Mouse (Mus musculus): Measurements from ENCODE around the gene Slc27a1.

Gene Slc27a1

GRCm38 (mm10) chr8:71579476-71579875 is 10.8 kb downstream of the Slc27a1 start:
- in situ Hi-C loops (cut with MboI, MseI) = no loop called here

- in situ Hi-C loops (cut with MboI, MseI) = no loop called here
These were observed 11.5 kb downstream of the Slc27a1 start for GRCm38 (mm10) chr8:71580201-71580600.

- in situ Hi-C loops (cut with MboI, MseI) = no loop called here
These were observed 18.2 kb downstream of the Slc27a1 start for GRCm38 (mm10) chr8:71586891-71587290.

DNA sequence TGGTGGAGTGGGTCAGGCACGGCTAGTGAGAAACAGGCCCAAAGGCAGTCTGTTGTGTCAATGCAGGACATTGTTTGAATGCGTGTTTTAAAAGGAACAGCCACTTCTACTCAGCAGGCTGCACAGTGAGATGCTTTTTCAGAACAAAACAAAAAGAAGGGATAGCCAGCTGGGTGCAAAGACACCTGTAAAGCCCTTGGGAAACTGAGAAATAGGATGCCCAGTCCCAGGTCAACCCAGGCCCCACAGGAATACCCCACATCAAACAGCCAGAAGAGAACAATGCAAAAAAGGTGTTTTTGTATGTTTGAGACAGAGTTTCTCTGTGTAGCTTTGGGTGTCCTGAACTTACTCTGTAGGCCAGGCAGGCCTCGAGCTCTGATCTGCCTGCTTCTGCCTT is 20.1 kb downstream of the Slc27a1 start:
- in situ Hi-C loops (cut with MboI, MseI) = no loop called here

DNA sequence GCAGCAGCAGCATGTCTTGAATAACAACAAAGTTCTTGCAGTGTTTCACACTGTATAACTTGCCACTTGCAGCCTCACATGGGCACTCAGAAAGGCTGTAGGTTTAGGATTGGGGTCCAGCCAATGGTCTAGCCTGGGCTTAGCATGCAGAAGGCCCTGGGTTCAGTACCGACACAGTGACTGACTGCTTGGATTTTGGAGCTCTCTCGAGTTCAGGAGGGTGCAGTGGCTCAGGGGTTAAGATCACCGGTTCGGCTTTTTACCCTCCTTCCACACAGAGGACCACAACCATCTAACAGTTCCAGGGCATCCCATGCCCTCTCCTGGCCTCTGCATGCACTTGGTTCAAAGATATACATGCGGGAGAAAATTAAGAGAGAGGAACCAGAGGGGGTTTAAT is 22.3 kb downstream of the Slc27a1 start:
- in situ Hi-C loops (cut with MboI, MseI) = no loop called here

- in situ Hi-C loops (cut with MboI, MseI) = no loop called here
These were observed 23.0 kb downstream of the Slc27a1 start, which contains the start of gene Pgls for GRCm38 (mm10) chr8:71591471-71592373. TSS of gene Pgls (plus strand) at chr8:71592176.

GRCm38 (mm10) chr8:71592374-71593170 is 23.9 kb downstream of the Slc27a1 start:
- in situ Hi-C loops (cut with MboI, MseI) = no loop called here

DNA sequence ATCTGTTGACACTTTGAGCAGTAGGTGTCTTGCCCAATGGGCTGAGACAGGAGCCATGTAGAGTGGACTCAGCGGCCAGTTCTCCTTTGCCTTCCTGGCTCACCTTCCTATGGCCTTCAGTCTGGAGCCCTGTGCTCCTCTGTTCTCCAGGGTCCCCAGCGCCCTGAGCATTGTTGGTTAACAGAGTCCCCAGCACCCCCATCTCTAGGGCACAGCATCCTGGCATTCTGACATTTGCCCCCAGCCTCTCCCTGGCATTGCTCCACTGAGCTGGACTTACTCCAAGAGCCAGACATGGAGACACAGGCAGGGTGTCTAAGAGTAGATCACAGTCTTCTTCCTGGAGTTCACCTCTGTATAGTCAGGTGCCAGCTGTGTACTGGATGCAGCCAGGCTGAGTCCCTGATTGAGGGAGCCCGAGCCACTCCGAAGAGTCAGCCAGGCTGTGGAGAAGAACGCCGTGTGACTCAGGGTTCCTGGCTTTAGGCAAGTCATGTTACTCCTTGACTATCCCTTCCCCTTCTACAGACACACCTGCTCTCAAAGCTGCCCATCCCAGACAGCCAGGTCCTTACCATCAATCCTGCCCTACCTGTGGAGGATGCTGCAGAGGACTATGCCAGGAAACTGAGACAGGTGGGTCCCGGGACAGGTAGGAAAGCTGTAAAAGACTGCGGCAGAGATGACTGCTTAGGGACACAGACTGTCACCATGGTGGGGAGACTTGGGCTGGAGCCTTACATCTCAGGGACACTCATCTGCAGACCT is 25.1 kb downstream of the Slc27a1 start:
- in situ Hi-C loops (cut with MboI, MseI) = no loop called here

DNA sequence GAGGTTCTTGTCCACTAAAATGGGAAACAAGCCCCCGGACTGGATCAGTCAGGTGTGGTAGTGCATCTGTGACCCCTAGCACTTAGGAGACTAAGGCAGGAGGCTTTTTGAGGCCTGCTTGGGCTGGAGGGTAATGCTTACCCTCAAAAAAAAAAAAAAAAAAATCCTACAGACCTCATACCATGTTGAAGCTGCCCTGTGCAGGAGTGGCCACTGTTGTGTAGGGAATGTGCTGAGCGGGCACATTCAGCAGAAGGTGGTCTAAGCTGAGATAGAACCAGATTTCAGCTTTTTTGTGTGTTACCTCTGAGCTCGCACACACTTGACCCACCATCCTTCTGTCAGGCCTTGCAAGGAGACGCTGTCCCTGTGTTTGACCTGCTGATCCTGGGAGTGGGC is 25.6 kb downstream of the Slc27a1 start:
- in situ Hi-C loops (cut with MboI, MseI) = no loop called here

GRCm38 (mm10) chr8:71595862-71596261 is 27.2 kb downstream of the Slc27a1 start:
- in situ Hi-C loops (cut with MboI, MseI) = loop anchor here (5.0 kb wide), 1 partner anchor 34 kb away; no protein-coding TSS in a partner anchor

GRCm38 (mm10) chr8:71596384-71596783 is 27.7 kb downstream of the Slc27a1 start:
- in situ Hi-C loops (cut with MboI, MseI) = loop anchor here (5.0 kb wide), 1 partner anchor 34 kb away; no protein-coding TSS in a partner anchor

- in situ Hi-C loops (cut with MboI, MseI) = loop anchor here (5.0 kb wide), 1 partner anchor 34 kb away; no protein-coding TSS in a partner anchor
These were observed 28.1 kb downstream of the Slc27a1 start for GRCm38 (mm10) chr8:71596798-71597197.

GRCm38 (mm10) chr8:71597451-71597850 is 28.8 kb downstream of the Slc27a1 start, which contains the start of gene Fam129c:
TSS of gene Fam129c (plus strand) at chr8:71597648.
- in situ Hi-C loops (cut with MboI, MseI) = loop anchor here (5.0 kb wide), 1 partner anchor 35 kb away; no protein-coding TSS in a partner anchor

DNA sequence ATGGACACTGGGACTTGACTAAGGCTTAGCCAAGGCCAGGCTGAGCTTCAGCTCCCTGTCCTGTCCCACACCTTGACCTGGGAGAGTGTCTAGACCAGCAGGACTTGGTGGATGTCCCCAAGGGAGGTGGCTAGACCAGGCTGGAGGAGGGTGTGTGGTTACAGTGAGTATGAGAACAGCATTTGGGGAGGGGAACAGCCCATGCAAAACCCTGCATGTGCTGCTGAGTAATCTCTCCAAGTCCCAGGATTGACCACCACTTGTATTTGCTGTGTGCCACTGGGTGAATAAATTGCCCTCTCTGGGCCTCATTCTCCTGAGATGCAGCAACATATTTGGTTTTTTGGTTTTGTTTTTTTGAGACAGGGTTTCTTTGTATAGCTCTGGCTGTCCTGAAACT is 29.7 kb downstream of the Slc27a1 start:
- in situ Hi-C loops (cut with MboI, MseI) = loop anchor here (5.0 kb wide), 1 partner anchor 36 kb away; no protein-coding TSS in a partner anchor

GRCm38 (mm10) chr8:71598841-71599240 is 30.2 kb downstream of the Slc27a1 start:
- in situ Hi-C loops (cut with MboI, MseI) = loop anchor here (5.0 kb wide), 1 partner anchor 37 kb away; no protein-coding TSS in a partner anchor

- in situ Hi-C loops (cut with MboI, MseI) = no loop called here
These were observed 33.4 kb downstream of the Slc27a1 start for GRCm38 (mm10) chr8:71601939-71602665.

- in situ Hi-C loops (cut with MboI, MseI) = no loop called here
These were observed 34.1 kb downstream of the Slc27a1 start for GRCm38 (mm10) chr8:71602666-71603334.

- in situ Hi-C loops (cut with MboI, MseI) = no loop called here
These were observed 35.3 kb downstream of the Slc27a1 start for GRCm38 (mm10) chr8:71604021-71604420.

DNA sequence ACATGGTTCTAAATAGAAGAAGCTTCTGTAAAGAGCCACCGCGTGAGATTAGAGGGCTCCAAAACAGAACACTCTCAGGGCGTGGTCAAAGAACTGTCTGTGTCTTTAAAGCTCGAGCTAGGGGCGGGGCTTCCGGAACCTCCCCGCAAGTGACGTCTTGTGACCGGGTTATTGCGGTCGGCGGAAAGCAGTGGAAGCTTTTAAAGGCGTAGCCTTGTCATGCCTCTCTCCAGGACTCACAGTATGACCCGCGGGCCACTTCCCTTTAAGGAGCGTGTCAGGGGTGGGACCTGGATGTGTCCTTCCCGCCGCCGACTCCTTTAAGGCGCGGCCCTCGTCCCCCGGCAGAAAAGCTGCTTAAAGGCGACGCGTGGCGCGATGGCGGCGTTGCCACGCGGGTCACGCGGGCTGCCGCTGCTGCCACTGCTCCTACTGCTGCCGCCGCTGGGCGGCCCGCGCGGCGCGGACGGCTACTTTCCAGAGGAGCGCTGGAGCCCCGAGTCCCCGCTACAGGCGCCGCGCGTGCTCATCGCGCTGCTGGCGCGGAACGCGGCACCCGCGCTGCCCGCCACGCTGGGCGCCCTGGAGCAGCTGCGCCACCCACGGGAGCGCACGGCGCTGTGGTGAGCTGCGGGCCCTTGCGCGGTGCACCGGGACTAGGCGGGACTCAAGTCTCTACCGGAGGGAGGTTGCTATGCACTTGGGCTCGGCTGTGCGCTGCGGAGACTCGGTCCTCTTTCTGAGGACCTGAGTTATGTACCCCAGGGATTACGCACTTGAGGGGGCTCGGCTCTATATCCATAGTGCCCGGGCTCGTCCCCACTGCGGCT is 42.4 kb downstream of the Slc27a1 start, which contains the start of gene Colgalt1:
Gene Colgalt1, plus strand, starts transcription at position 177 of the 830 bp plus-strand sequence.
- in situ Hi-C loops (cut with MboI, MseI) = no loop called here

Data from T-helper 2 cell (primary cell).